Mouse (Mus musculus): ENCODE data around the gene S1pr4. TPM values are rescaled to one million over a fixed set of nuclear protein-coding genes. Genes with fewer than 3 reads are reported as not detected.

Gene S1pr4
- total RNA-seq, 4 experiments from 2014 or later, result 0.88 to 1.4 (median 1.0) TPM

- no peak for DNase-seq (ENCODE audit: low spot score)
Measured at GRCm38 (mm10) chr10:81493601-81494220, 6.2 kb downstream of the S1pr4 start.

DNA sequence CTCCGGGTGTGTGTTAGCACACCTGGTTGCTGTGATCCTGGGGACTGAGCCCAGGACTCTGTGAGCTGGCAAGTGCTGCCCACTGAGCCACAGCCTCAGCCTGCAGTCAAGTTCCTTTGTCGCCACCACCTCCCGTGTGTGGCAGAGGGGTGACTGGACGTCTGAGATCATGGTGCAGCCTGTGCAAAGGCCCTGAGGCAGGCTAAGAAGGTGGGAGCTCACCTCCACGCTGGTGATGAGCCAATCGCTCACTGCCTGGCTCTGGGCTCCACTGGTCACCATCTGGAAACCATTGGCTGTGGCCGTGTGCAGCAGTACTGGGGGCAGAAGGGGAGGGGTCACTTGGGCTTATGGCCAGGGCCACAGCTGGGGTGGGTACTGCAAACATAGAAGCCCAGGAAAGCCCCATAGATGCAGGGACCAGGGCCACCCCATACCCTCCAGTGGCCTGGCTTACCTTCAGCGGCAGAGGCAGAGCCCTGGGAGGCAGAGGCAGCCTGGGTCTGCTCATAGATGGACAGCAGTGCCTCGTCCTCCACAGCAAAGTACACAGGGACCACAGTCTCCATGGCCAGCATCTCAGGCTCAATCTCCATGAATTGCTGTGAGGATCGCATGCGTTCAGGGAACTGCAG, 7.2 kb downstream of the S1pr4 start:
- no peak for DNase-seq (ENCODE audit: low spot score)

- DNase-seq (ENCODE audit: low spot score), result no peak
Measured at GRCm38 (mm10) chr10:81491018-81491417, 8.9 kb downstream of the S1pr4 start.

DNA sequence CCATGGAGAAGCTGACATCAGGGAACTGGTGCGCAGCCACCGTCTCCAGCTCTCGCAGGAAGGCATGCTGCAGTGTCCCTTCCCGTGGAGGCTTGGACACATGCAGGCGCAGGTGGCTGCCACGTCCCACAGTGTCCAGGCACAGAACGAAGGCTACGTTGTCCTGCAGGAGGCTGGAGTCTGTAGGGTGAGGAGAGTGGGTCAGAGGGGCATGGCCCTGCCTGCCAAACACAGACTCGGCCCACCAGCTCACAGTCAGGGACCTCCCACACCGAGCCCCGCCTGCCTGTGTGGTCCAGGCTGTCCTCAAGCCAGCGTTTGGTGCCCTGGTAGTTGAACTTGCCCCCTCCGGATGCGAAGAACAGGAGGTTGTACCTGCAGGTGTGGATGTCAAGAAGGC, 10.0 kb downstream of the S1pr4 start:
- no peak for DNase-seq (ENCODE audit: low spot score)

DNA sequence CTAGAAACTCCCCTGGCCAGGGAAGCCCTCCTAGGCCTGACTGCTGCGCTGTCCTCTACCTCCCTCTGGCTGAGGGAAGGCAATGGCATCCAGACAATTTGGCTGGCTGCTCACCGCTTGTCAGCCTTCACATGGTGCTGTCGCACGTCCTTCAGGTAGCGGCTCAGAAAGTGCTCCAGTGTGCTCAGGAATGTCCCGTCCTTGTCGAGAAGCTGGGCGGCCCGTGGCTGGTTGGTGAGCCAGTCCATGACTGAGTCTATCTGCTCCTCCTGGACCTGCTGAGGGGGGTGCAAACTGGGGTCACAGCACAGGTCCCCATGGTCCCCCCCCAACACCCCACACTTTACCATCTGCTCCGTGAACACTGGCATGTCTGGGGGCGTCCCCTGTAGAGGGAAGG, 11.9 kb downstream of the S1pr4 start:
- DNase-seq (ENCODE audit: low spot score), result no peak

DNA sequence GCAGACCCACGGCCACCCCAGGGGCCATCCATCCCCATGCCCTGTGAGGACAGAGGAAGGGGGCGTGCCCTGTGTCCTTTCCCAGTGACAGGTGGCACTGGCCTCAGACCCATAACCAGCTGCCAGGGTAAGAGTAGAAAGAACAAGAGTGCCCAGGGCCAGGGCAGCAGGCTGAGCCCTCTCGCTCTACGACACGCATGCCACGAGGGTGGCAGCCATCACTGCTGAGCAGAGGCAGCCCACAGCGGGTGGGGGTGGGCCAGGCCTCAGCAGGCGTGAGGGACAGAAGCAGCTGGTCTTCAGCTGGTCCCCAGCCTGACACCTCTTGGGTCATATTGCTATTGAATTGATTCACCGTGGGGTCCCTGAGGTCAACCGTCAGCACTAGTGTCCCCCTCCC, 13.4 kb downstream of the S1pr4 start:
- DNase-seq (ENCODE audit: low spot score), result no peak

- no peak for DNase-seq (ENCODE audit: low spot score)
Measured at GRCm38 (mm10) chr10:81485479-81486018, 14.4 kb downstream of the S1pr4 start.

DNA sequence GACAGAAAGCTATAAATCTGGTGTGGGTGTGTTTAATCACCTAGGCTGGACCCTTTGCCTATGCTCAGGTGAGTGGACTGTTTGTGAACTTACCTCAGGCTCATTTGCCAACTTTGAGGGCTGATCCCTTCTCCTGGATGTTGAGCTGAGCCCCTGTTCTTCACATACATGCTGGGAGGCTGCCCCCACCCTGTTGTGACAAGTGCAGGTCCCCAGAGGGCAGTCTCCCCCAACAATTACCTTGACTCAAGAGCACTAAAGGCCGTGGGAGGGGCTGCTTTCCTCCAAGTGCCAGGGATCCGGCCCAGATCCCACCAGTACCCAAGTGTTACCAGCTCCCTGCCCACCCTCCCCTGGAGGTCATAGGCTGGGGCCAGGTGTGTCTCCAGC, 14.9 kb downstream of the S1pr4 start:
- no peak for DNase-seq (ENCODE audit: low spot score)

GRCm38 (mm10) chr10:81484441-81485059, 15.4 kb downstream of the S1pr4 start:
- no peak for DNase-seq (ENCODE audit: low spot score)

DNA sequence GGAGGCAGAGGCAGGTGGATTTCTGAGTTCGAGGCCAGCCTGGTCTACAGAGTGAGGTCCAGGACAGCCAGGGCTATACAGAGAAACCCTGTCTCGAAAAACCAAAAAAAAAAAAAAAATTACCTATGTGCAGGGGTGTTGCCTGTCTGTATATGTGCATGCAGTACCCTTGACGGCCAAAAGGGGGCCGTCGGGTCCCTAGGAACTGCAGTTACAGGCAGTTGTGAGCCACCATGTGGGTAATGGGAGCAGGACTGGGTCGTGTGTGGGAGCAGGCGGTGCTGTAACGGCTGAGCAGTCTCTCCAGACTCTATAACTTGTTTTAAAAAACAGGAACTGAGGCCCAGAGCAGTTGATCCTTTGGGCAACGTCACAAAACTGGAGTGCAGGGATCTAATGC, 15.9 kb downstream of the S1pr4 start:
- no peak for DNase-seq (ENCODE audit: low spot score)

DNA sequence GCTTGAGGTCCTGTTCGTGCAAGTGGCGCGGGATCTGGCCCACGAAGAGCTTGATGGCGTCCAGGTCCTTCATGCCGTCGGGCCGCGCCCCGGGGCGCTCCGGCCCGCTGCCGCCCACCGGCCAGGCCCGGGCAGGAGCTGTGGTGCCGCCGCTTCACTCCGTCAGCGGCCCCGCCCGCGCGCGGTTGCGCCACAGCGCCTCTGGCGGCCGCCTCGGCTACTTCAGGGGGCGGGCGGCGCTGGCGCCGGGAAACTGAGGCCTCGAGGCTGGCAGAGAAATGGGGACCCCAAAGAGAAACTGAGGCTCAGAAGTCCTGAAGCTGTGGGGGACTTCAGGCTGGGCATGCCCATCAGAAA, 17.4 kb downstream of the S1pr4 start, which contains the start of gene Celf5:
Gene Celf5, minus strand, starts transcription at position 177 of the 357 bp plus-strand sequence.
- no peak for DNase-seq (ENCODE audit: low spot score)

- no peak for DNase-seq (ENCODE audit: low spot score)
Measured at GRCm38 (mm10) chr10:81481605-81482532, 18.1 kb downstream of the S1pr4 start.

GRCm38 (mm10) chr10:81474461-81474860, 25.5 kb downstream of the S1pr4 start:
- no peak for DNase-seq (ENCODE audit: low spot score)

GRCm38 (mm10) chr10:81473003-81473451, 26.9 kb downstream of the S1pr4 start:
- DNase-seq (ENCODE audit: low spot score), result no peak

GRCm38 (mm10) chr10:81472403-81473002, 27.4 kb downstream of the S1pr4 start:
- DNase-seq (ENCODE audit: low spot score), result no peak

DNA sequence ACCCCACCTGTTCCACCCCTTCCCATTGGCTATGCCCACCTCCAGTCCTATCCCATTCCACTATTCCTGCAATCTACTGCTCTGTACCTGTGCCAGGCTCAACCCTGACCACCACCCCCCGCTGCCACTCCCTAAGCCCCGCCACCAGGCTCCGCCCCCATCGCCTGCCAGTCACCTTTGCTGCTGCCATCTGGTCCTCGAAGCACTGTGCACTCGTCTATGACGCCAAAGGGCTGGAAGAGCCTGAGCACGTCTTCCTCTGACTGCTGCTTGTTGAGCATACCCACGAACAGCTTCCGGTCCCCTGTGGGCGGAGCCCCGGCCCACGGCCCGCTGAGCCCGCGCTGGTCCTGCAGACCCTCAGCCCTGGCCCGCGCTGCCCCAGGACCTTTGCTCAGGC, 29.5 kb downstream of the S1pr4 start:
- DNase-seq (ENCODE audit: low spot score), result no peak

GRCm38 (mm10) chr10:81469253-81469652, 30.7 kb downstream of the S1pr4 start:
- no peak for DNase-seq (ENCODE audit: low spot score)

- DNase-seq (ENCODE audit: low spot score), result no peak
Measured at GRCm38 (mm10) chr10:81467670-81468235, 32.2 kb downstream of the S1pr4 start.

GRCm38 (mm10) chr10:81466881-81467280, 33.1 kb downstream of the S1pr4 start:
- no peak for DNase-seq (ENCODE audit: low spot score)

DNA sequence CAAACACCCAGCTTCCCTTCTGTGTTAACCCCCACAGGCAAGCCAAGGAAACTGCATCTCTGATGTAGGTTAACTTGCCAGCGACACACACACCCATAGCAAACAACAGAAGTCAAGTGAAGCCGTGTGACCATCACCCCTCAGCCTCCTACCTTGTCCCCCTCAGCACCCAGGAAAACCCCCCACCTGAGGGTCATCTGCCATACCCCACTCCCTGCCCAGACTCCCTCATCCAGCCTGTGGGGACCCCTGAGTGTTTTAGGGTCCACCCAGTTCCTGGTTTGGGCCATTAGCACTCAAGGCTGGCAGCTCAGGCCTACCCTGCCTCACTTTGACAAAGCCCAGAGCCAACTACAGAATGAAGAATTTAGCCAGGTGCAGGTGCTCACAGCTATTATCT, 33.9 kb downstream of the S1pr4 start:
- DNase-seq (ENCODE audit: low spot score), result no peak

GRCm38 (mm10) chr10:81465265-81465645, 34.7 kb downstream of the S1pr4 start:
- no peak for DNase-seq (ENCODE audit: low spot score)
